Mouse (Mus musculus): ENCODE data around the gene Akap4. TPM values are rescaled to one million over a fixed set of nuclear protein-coding genes. Genes with fewer than 3 reads are reported as not detected.

The Akap4 gene
- polyA plus RNA-seq, 1 experiment from 2014 or later: not detected

Other genes with a start within 250 kb of the Akap4 start
- gene Ccnb3, start 25.9 kb upstream of the Akap4 start, polyA plus RNA-seq (2015; fragmentation: Nextera tagmentation; extraction: Ambion mirVana): 0.05 TPM in 1 of 2 replicates, not detected in the other

All from limb, embryonic 15.5 days (tissue).